Mouse (Mus musculus): ENCODE results near the gene Olfr155. TPM values are rescaled to one million over a fixed set of nuclear protein-coding genes. Genes with fewer than 3 reads are reported as not detected.

Olfr155 gene
- polyA plus RNA-seq, 1 experiment from 2014 or later = not detected

DNA sequence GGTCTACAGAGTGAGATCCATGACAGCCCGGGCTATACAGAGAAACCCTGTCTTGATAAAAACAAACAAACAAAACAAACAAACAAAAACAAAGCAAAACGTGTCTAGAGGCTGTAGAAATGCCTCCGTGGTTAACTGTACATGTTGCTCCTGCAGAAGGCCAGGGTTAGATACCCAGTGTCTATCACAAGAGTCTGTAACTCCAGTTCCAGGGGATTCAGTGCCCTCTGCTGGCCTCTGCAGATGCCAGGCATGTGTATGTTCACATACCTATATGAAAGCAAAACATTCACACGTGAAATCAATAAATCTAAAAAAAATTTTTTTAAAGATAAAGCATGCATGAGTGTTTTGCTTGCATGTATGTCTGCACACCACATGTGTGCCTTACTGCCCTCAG lies 11.9 kb downstream of the Olfr155 start:
- Histone ChIP-seq H3K4me3 (no peak overlapping the region), H3K9me3 (no peaks in the 10 kb centered on the region), H3K27ac (replicated peaks) (no peak overlapping the region), H3K4me2 (replicated peaks) (no peak overlapping the region), H3K36me3 (no peaks in the 10 kb centered on the region), H3K27me3 (peaks cover 5% of the 10 kb centered on the region; the same call in 1 of the 2 replicates), H3K4me1 (no peaks in the 10 kb centered on the region), H3K9ac (replicated peaks) (no peak overlapping the region)
- ATAC-seq (ENCODE audit: low FRiP score, low read depth) = no peak
- 75% methylated on average over 4 of the region's 4 CpGs for WGBS

DNA sequence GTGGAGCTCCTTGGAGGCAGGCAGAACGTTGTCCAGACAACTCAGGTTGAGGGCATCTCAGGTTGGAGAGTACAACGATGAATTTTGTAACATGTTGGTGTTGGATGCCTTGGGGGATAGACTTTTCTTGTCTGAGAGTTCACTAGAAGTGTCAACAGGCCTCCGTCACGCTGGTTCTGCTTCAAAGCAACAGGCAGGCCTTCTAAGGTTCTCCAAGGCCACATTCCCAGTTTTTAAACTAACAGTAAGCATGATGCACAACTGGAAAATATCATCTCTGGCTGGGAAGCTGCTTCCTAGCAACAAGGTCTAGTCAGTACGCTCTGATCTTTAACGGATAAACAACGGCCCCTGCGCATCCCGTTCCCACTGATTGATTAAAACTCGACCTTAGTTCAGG lies 18.5 kb downstream of the Olfr155 start:
- H3K27ac ChIP-seq (replicated peaks) = no peak overlapping the region
- H3K4me3 ChIP-seq = no peak overlapping the region
- no peaks in the 10 kb centered on the region for H3K36me3 ChIP-seq
- 0 out of 2 replicates have a peak, but pooled peaks cover 3% of the 10 kb centered on the region for H3K27me3 ChIP-seq
- H3K4me2 ChIP-seq (replicated peaks) = no peak overlapping the region
- no peak overlapping the region for H3K9ac ChIP-seq (replicated peaks)
- peaks cover 2% of the 10 kb centered on the region; the same call in 1 of the 2 replicates for H3K4me1 ChIP-seq
- no peak for ATAC-seq (ENCODE audit: low FRiP score, low read depth)
- H3K9me3 ChIP-seq = no peaks in the 10 kb centered on the region
- WGBS = 94% methylated on average over 10 of the region's 10 CpGs

DNA sequence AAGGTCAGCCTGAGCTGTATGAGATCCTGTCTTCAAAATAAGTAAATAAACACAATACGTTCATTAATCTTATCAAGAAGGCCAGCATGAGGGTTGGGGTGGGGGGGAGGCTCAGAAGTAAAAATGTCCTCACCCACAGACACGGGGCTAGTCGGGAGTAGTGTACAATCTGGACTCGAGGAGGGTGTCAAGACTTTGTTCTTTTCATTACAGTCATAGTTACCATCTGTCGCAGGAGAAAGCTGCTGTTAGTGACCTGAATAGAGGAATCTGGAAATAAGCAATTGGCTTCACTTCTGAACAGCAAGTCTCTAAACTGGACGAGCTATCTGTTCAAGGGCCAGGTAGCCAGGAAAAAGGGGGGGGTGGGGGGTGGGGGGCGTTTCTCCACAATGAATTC lies 23.1 kb downstream of the Olfr155 start:
- 50% methylated on average over 7 of the region's 7 CpGs for WGBS
- ATAC-seq (ENCODE audit: low FRiP score, low read depth) = no peak
- Histone ChIP-seq H3K4me1 (peaks cover 22% of the 10 kb centered on the region), H3K27me3 (0 out of 2 replicates have a peak, but pooled peaks cover 3% of the 10 kb centered on the region), H3K27ac (replicated peaks) (peak overlapping the region; percentile 60; the same call in 1 of the 2 replicates), H3K4me3 (peak overlapping the region; percentile 94; the same call in 1 of the 2 replicates), H3K4me2 (replicated peaks) (peak overlapping the region; percentile 95), H3K9ac (replicated peaks) (peak overlapping the region; percentile 86; the same call in 1 of the 2 replicates), H3K36me3 (no peaks in the 10 kb centered on the region), H3K9me3 (no peaks in the 10 kb centered on the region)

- Histone ChIP-seq H3K4me1 (peaks cover 22% of the 10 kb centered on the region), H3K9ac (replicated peaks) (peak within 1 kb of the TSS; percentile 86), H3K27ac (replicated peaks) (peak within 1 kb of the TSS; percentile 74), H3K4me2 (replicated peaks) (peak within 1 kb of the TSS; percentile 95), H3K27me3 (0 out of 2 replicates have a peak, but pooled peaks cover 3% of the 10 kb centered on the region), H3K36me3 (no peaks in the 10 kb centered on the region), H3K4me3 (peak within 1 kb of the TSS; percentile 94), H3K9me3 (no peaks in the 10 kb centered on the region)
- under 1% methylated on average over 59 of the region's 73 CpGs for WGBS
- ATAC-seq (ENCODE audit: low FRiP score, low read depth) = peak; percentile 97
These were observed 24.0 kb downstream of the Olfr155 start, which contains the start of gene Reck for GRCm38 (mm10) chr4:43875160-43875918. Gene Reck, plus strand, starts transcription at chr4:43875530.

- H3K9ac ChIP-seq (replicated peaks) = peak overlapping the region; percentile 86
- H3K27me3 ChIP-seq = 0 out of 2 replicates have a peak, but pooled peaks cover 3% of the 10 kb centered on the region
- peaks cover 22% of the 10 kb centered on the region for H3K4me1 ChIP-seq
- ATAC-seq (ENCODE audit: low FRiP score, low read depth) = peak; percentile 58; the same call in 1 of the 2 replicates
- H3K4me3 ChIP-seq = peak overlapping the region; percentile 94
- under 1% methylated on average over 20 of the region's 20 CpGs for WGBS
- peak overlapping the region; percentile 74; the same call in 1 of the 2 replicates for H3K27ac ChIP-seq (replicated peaks)
- peak overlapping the region; percentile 95 for H3K4me2 ChIP-seq (replicated peaks)
- no peaks in the 10 kb centered on the region for H3K36me3 ChIP-seq
- no peaks in the 10 kb centered on the region for H3K9me3 ChIP-seq
These were observed 24.6 kb downstream of the Olfr155 start for GRCm38 (mm10) chr4:43875919-43876411.

GRCm38 (mm10) chr4:43877230-43877629 lies 25.9 kb downstream of the Olfr155 start:
- Histone ChIP-seq H3K27me3 (0 out of 2 replicates have a peak, but pooled peaks cover 3% of the 10 kb centered on the region), H3K4me1 (peaks cover 22% of the 10 kb centered on the region), H3K9me3 (no peaks in the 10 kb centered on the region), H3K4me2 (replicated peaks) (no peak overlapping the region), H3K36me3 (no peaks in the 10 kb centered on the region), H3K9ac (replicated peaks) (no peak overlapping the region), H3K27ac (replicated peaks) (no peak overlapping the region), H3K4me3 (no peak overlapping the region)
- no peak for ATAC-seq (ENCODE audit: low FRiP score, low read depth)
- WGBS = 91% methylated on average over 1 of the region's 1 CpGs

- H3K27ac ChIP-seq (replicated peaks) = peak overlapping the region; percentile 27; the same call in 1 of the 2 replicates
- no peak overlapping the region for H3K4me3 ChIP-seq
- no peaks in the 10 kb centered on the region for H3K36me3 ChIP-seq
- 23% methylated on average over 5 of the region's 5 CpGs for WGBS
- no peaks in the 10 kb centered on the region for H3K9me3 ChIP-seq
- H3K4me2 ChIP-seq (replicated peaks) = peak overlapping the region; percentile 12
- 0 out of 2 replicates have a peak, but pooled peaks cover 1% of the 10 kb centered on the region for H3K27me3 ChIP-seq
- 0 out of 2 replicates have a peak overlapping the region, but pooled peaks have one; percentile 11 for H3K9ac ChIP-seq (replicated peaks)
- peaks cover 22% of the 10 kb centered on the region for H3K4me1 ChIP-seq
- no peak for ATAC-seq (ENCODE audit: low FRiP score, low read depth)
These were observed 26.9 kb downstream of the Olfr155 start for GRCm38 (mm10) chr4:43878121-43878776.

DNA sequence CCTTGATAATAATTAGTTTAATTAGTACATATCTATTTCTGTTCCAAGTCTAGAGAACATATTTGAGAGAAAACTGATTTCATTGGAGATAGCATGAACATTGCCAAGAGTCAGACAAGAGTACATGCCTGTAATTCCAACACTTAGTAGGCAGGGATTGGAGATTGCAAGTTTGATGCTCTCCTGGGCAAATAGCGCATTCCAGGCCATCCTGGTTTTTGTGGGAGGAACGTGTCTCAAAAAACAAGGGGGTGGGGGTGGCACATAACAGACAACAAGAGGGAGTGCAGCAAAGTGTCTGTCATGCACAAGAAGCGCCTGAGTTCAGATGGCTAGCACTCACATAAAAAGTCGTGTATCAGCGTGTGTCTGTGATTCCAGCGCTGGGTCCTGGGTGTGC lies 28.2 kb downstream of the Olfr155 start:
- WGBS = 78% methylated on average over 6 of the region's 6 CpGs
- Histone ChIP-seq H3K4me2 (replicated peaks) (no peak overlapping the region), H3K4me1 (peaks cover 32% of the 10 kb centered on the region), H3K27ac (replicated peaks) (no peak overlapping the region), H3K27me3 (no peaks in the 10 kb centered on the region), H3K9ac (replicated peaks) (no peak overlapping the region), H3K9me3 (no peaks in the 10 kb centered on the region), H3K36me3 (no peaks in the 10 kb centered on the region), H3K4me3 (no peak overlapping the region)
- no peak for ATAC-seq (ENCODE audit: low FRiP score, low read depth)

DNA sequence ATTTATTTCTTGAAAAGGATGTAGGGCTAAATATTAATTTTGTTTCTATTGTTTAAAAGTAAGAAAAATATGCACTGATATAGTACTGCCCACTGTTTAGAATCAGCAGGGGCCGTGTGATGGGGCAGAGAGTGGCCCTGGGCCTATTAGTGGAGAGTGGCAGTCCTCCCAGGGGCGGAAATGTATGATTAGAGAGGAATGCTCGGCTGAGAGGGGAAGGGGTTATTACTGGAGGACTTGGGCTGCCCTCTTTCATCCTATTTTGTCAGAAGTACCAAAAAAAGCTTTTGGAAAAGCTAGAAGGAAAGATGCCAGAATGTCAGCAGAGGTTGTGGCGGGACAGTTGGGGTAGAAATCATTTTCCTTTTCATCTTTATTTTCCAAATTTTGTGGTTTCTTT lies 32.8 kb downstream of the Olfr155 start:
- 39% methylated on average over 4 of the region's 4 CpGs for WGBS
- Histone ChIP-seq H3K4me2 (replicated peaks) (no peak overlapping the region), H3K27me3 (no peaks in the 10 kb centered on the region), H3K4me3 (no peak overlapping the region), H3K36me3 (no peaks in the 10 kb centered on the region), H3K9ac (replicated peaks) (no peak overlapping the region), H3K27ac (replicated peaks) (no peak overlapping the region), H3K9me3 (no peaks in the 10 kb centered on the region), H3K4me1 (peaks cover 20% of the 10 kb centered on the region)
- no peak for ATAC-seq (ENCODE audit: low FRiP score, low read depth)

DNA sequence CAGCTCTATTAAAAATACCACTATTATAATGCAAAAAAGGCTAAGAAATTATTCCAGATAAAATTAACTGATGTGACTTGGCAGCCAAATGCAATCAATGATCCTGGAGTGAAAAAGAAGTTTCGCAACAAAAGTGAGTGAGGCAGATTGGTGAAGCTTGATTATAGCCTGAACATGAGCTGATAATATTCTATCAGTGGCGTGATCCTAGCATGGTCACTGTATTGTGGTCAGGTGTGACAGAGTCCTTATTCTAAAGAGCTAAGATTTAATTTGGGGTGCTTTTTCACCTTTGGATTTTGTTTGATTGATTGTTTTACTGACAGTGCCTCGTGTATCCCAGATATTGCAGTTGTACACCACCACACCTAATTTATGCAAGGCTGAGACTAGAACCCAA lies 39.9 kb downstream of the Olfr155 start:
- Histone ChIP-seq H3K36me3 (no peaks in the 10 kb centered on the region; the same call in 1 of the 2 replicates), H3K27me3 (no peaks in the 10 kb centered on the region), H3K9me3 (no peaks in the 10 kb centered on the region), H3K4me3 (no peak overlapping the region), H3K4me1 (0 out of 2 replicates have a peak, but pooled peaks cover under 1% of the 10 kb centered on the region), H3K4me2 (replicated peaks) (no peak overlapping the region), H3K27ac (replicated peaks) (no peak overlapping the region), H3K9ac (replicated peaks) (no peak overlapping the region)
- WGBS = 89% methylated on average over 3 of the region's 3 CpGs
- no peak for ATAC-seq (ENCODE audit: low FRiP score, low read depth)

DNA sequence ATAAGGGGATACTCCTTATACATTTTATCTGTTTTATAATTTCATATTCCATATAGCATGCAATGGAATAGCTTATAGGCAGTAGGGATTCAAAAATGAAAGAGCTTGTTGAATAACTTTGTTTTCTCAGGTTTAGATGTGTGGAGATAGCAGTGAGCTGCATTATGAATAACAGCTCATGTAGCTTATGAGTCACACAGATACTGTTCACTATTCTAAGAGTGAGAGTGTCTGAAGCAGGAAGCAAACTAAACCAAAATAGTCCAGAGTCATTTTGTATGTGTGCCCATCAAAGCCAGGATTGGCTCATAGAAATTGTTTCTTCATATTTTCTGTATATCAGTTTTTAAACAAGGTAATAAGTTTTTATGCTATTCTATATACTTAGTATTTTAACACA lies 45.8 kb downstream of the Olfr155 start:
- Histone ChIP-seq H3K4me2 (replicated peaks) (no peak overlapping the region), H3K27me3 (no peaks in the 10 kb centered on the region), H3K9ac (replicated peaks) (no peak overlapping the region), H3K27ac (replicated peaks) (no peak overlapping the region), H3K9me3 (no peaks in the 10 kb centered on the region), H3K36me3 (peaks cover 26% of the 10 kb centered on the region), H3K4me1 (no peaks in the 10 kb centered on the region), H3K4me3 (no peak overlapping the region)
- ATAC-seq (ENCODE audit: low FRiP score, low read depth) = no peak

DNA sequence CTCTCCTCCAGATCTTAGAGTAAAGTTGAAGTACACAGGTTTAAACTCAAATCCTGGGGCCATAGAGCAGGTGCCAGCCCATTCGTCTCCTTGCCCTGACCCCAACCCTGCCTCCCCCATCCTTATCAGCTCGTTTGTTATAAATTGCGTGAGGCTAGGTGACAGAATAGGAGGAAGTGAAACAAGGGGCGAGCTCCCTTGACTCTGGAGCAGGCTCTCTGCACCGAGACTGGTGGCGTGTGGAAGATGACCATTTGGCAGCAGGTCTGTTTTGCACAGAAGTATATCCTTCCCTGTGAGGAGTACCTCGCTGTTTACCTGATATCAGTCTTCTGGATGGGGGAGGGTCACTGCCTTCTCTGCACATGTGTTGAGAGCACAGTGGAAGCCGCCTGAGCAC lies 47.8 kb downstream of the Olfr155 start:
- Histone ChIP-seq H3K4me2 (replicated peaks) (no peak overlapping the region), H3K36me3 (peaks cover 28% of the 10 kb centered on the region), H3K27ac (replicated peaks) (no peak overlapping the region), H3K4me1 (no peaks in the 10 kb centered on the region), H3K9me3 (no peaks in the 10 kb centered on the region), H3K9ac (replicated peaks) (no peak overlapping the region), H3K27me3 (no peaks in the 10 kb centered on the region), H3K4me3 (no peak overlapping the region)
- no peak for ATAC-seq (ENCODE audit: low FRiP score, low read depth)
- whole genome bisulfite sequencing = 80% methylated on average over 8 of the region's 8 CpGs

All from midbrain, embryonic 12.5 days (tissue).